Mouse (Mus musculus): ENCODE measurements around the gene Pramef25.
"Not testable (repeated sequence)": the region's sequence is repeated elsewhere in the genome, so short reads cannot be mapped to it uniquely, and the experiment has no call there.

GRCm38 (mm10) chr4:143983446-143983845 is 32.6 kb upstream of the Pramef25 start:
- TF ChIP-seq CTCF (IDR thresholded peaks at IDR 0.05; ENCODE audit: control insufficient read depth, insufficient read depth, low read length); POLR2A (IDR thresholded peaks at IDR 0.05; ENCODE audit: borderline replicate concordance, control insufficient read depth, low read depth, low read length): not testable (repeated sequence)

Measured in bone marrow, adult 2 months (tissue).